Mouse (Mus musculus): ENCODE results near the gene Arhgef17. TPM values are rescaled to one million over a fixed set of nuclear protein-coding genes. Genes with fewer than 3 reads are reported as not detected.
A peak's percentile ranks its signal among the peaks of the same experiment; 100 is the strongest.

The Arhgef17 gene
- total RNA-seq, 2 experiments from 2014 or later, result 21.9 to 25.7 TPM

- intact Hi-C loops (cut with DNase I; ENCODE audit: low total_unique reads), result loop anchor here (5.0 kb wide), 1 partner anchor 38 kb away; no protein-coding TSS in a partner anchor
- DNase-seq, result no peak
These were observed 12.4 kb upstream of the Arhgef17 start for GRCm38 (mm10) chr7:100944306-100944705.

- intact Hi-C loops (cut with DNase I; ENCODE audit: low total_unique reads), result loop anchor here (5.0 kb wide), 1 partner anchor 39 kb away; no protein-coding TSS in a partner anchor
- DNase-seq, result peak; percentile 68
These were observed 11.1 kb upstream of the Arhgef17 start for GRCm38 (mm10) chr7:100942789-100943615.

- intact Hi-C loops (cut with DNase I; ENCODE audit: low total_unique reads), result loop anchor here (5.0 kb wide), 1 partner anchor 41 kb away; no protein-coding TSS in a partner anchor
- DNase-seq, result no peak
These were observed 9.3 kb upstream of the Arhgef17 start for GRCm38 (mm10) chr7:100941169-100941568.

GRCm38 (mm10) chr7:100938106-100938505 lies 6.2 kb upstream of the Arhgef17 start:
- no peak for DNase-seq
- intact Hi-C loops (cut with DNase I; ENCODE audit: low total_unique reads), result no loop called here

GRCm38 (mm10) chr7:100937481-100937880 lies 5.6 kb upstream of the Arhgef17 start:
- DNase-seq, result no peak
- intact Hi-C loops (cut with DNase I; ENCODE audit: low total_unique reads), result no loop called here

- no peak for DNase-seq
- intact Hi-C loops (cut with DNase I; ENCODE audit: low total_unique reads), result loop anchor here (1.0 kb wide), 1 partner anchor 26 kb away; no protein-coding TSS in a partner anchor
These were observed 1.6 kb upstream of the Arhgef17 start for GRCm38 (mm10) chr7:100933520-100933919.

GRCm38 (mm10) chr7:100932481-100933007 lies 637 bp upstream of the Arhgef17 start:
- intact Hi-C loops (cut with DNase I; ENCODE audit: low total_unique reads), result loop anchor here (1.0 kb wide), 1 partner anchor 25 kb away; no protein-coding TSS in a partner anchor

GRCm38 (mm10) chr7:100931316-100931925 lies 486 bp downstream of the Arhgef17 start:
- peak; percentile 68 for DNase-seq

More at GRCm38 (mm10) chr7:100932481-100933007, 637 bp upstream of the Arhgef17 start:
- DNase-seq, result peak; percentile 90

GRCm38 (mm10) chr7:100930619-100931315 lies 1.1 kb downstream of the Arhgef17 start:
- DNase-seq, result peak; percentile 66

More at GRCm38 (mm10) chr7:100931316-100931925, 486 bp downstream of the Arhgef17 start:
- intact Hi-C loops (cut with DNase I; ENCODE audit: low total_unique reads), result no loop called here

GRCm38 (mm10) chr7:100929639-100930303 lies 2.1 kb downstream of the Arhgef17 start:
- intact Hi-C loops (cut with DNase I; ENCODE audit: low total_unique reads), result no loop called here
- no peak for DNase-seq

More at GRCm38 (mm10) chr7:100930619-100931315, 1.1 kb downstream of the Arhgef17 start:
- intact Hi-C loops (cut with DNase I; ENCODE audit: low total_unique reads), result no loop called here

- intact Hi-C loops (cut with DNase I; ENCODE audit: low total_unique reads), result no loop called here
These were observed 3.5 kb downstream of the Arhgef17 start for GRCm38 (mm10) chr7:100928456-100928855.

GRCm38 (mm10) chr7:100927287-100928000 lies 4.5 kb downstream of the Arhgef17 start:
- intact Hi-C loops (cut with DNase I; ENCODE audit: low total_unique reads), result no loop called here
- DNase-seq, result peak; percentile 52

More at GRCm38 (mm10) chr7:100928456-100928855, 3.5 kb downstream of the Arhgef17 start:
- no peak for DNase-seq

GRCm38 (mm10) chr7:100926311-100926923 lies 5.5 kb downstream of the Arhgef17 start:
- no peak for DNase-seq
- intact Hi-C loops (cut with DNase I; ENCODE audit: low total_unique reads), result no loop called here

- intact Hi-C loops (cut with DNase I; ENCODE audit: low total_unique reads), result no loop called here
- no peak for DNase-seq
These were observed 7.0 kb downstream of the Arhgef17 start for GRCm38 (mm10) chr7:100924674-100925445.

GRCm38 (mm10) chr7:100924200-100924599 lies 7.7 kb downstream of the Arhgef17 start:
- intact Hi-C loops (cut with DNase I; ENCODE audit: low total_unique reads), result no loop called here

GRCm38 (mm10) chr7:100922907-100923306 lies 9.0 kb downstream of the Arhgef17 start:
- DNase-seq, result no peak
- intact Hi-C loops (cut with DNase I; ENCODE audit: low total_unique reads), result no loop called here

More at GRCm38 (mm10) chr7:100924200-100924599, 7.7 kb downstream of the Arhgef17 start:
- DNase-seq, result no peak

GRCm38 (mm10) chr7:100921289-100921688 lies 10.6 kb downstream of the Arhgef17 start:
- intact Hi-C loops (cut with DNase I; ENCODE audit: low total_unique reads), result no loop called here
- no peak for DNase-seq

Measured in gastrocnemius, postnatal 14 days (tissue).